Mouse (Mus musculus) cerebral cortex, adult 2 months (tissue): ENCODE measurements around the gene Lyzl4.

ENCODE experiments used
- WGBS: fragments of 180-500 bp; shearing (Covaris S2); methylation state at CpG from one replicate; pipeline ENCODE4 v1.1.7; 2018; 5-methylcytosine and 5-hydroxymethylcytosine counted together

The Lyzl4 gene

GRCm38 (mm10) chr9:121642001-121642400, at the start of gene Lyzl4:
Lyzl4 (minus strand) TSS chr9:121642096.
- 1% methylated on average over 26 of the region's 26 CpGs for WGBS

- WGBS = 66% methylated on average over 7 of the region's 7 CpGs
Measured at GRCm38 (mm10) chr9:121690734-121691133, 48.8 kb upstream of the Lyzl4 start.

DNA sequence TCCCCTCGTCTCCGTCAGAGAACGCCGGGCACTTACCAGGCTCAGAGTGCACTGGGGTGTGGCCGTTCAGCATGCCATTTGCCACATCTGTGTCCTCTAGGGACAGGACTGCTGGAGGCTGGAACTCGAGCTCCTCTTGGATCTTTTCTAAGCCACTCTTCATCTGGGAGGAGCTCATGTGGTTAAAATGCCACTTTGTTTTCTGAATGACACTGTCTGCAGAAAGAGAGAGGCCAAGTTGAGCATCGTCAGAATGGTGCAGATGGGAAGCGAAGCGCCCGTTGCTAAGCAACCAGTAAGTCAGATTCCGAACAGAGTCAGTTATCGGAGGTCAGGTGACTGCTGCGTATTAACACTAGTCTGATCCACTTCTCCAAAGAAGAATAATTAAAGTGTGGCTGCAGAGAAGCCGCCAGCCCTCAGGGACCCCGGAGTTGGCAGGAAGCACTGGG, 48.3 kb upstream of the Lyzl4 start:
- 33% methylated on average over 15 of the region's 15 CpGs for WGBS

DNA sequence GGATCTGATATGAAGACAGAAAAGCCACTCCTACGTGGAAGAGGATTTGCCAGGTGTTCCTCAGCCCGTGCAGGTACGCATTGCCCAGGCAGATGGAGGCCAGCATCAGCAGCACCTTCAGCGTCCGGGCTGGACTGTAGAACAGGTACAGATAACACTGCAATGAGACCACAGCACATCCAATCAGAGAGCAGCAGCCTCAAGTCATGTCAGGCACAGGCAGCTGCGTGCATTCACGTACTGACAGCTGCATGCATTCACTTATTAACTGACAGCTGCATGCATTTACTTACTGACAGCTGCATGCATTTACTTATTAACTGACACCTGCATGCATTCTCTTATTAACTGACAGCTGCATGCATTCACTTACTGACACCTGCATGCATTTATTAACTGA, 42.8 kb upstream of the Lyzl4 start:
- 87% methylated on average over 7 of the region's 7 CpGs for WGBS

- WGBS = 62% methylated on average over 18 of the region's 18 CpGs
Measured at GRCm38 (mm10) chr9:121682037-121682680, 40.3 kb upstream of the Lyzl4 start.

DNA sequence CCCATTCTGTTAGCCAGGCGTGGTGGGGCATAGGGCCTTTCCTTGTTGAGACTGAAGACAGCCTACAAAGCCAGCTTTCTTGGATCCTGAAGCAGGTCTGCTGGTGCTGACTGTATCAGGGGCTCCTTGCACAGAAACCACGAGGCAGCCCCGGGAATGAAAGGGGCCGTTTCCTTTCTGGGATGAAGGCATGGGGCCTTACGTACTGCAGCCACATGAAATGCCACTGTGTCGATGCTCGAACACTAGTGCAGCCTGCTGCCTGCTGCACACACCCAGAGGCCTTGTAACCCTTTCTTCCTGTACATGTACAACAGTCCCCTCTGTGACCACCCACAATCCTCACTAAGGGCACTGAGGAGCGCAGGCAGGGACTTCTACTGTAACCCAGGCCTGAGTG, 39.3 kb upstream of the Lyzl4 start:
- 68% methylated on average over 8 of the region's 8 CpGs for WGBS

GRCm38 (mm10) chr9:121679549-121679948, 37.7 kb upstream of the Lyzl4 start:
- 33% methylated on average over 6 of the region's 6 CpGs for WGBS

DNA sequence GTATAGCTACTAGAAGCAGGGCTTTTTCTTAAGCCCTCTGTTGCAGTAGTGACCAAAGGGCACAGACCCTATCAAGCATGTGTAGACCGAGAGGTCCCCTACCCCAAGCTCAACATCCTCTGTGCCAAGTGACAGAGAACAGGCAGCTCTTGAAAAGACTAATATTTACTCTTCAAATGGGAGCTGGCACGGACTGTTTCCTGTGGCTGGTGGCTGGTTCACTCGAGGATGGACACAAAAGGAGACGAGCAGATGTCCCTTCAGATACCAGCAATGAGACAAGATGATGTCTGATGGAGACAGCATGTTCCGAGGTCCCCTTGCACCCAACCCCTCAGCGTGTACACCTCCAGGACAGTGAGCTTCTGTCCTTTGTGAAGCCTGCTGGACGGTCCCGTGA, 35.6 kb upstream of the Lyzl4 start:
- WGBS = 72% methylated on average over 8 of the region's 8 CpGs

DNA sequence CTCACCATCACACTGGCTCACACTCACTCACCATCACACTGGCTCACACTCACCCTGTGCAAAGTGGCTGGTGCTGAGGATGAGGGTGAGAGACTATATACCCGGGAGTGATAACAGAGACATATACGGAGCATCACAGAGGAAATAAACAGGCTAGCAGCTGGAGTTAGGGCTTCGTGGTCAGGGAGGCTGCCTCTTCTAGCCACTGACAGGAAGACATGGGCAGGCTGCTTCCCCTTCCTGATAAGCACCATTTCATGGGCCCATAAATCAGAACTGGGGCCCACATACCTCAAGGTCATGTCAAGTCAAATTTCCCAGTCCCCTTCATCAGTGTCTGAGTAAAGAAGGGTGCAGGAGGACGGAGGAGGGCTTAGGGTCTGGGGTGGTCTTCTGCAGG, 35.2 kb upstream of the Lyzl4 start:
- WGBS = 84% methylated on average over 4 of the region's 4 CpGs

DNA sequence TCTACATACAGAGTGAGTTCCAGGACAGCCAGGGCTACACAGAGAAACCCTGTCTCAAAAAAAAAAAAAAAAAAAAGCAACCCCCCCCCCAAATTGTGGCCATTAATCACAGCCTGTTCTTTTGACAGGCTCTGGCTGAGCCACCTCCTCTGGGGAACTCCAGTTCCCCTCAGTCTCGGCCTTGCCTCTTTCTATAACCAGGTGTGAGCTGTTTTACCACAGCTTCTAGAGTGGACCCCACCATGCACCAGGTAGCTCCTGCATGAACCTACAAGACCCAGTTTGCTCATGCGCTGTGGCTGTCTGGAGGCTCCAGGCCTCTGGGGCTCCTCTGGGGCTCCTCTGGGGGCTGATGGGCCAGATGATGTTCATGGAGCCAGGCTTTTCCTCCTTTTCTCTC, 33.7 kb upstream of the Lyzl4 start:
- 96% methylated on average over 2 of the region's 2 CpGs for WGBS

DNA sequence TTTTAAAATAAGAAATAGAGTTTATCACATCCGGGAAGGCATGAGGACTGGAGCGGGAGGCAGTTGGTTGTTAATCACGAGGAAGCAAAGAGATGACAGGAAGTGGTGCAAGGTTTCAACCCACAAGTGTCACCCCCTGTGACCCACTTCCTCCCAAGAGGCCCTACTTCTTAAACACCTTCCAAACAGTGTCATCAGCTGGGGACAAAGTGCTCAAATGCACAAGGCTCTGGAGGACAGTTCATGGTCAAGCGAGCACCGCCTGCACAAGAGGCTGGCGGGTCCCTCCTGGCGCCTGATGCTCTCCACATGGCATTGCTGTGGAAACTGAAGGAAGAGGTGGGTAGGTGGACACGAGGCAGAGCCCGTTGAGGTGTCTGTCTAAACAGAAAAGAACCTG, 33.1 kb upstream of the Lyzl4 start:
- 79% methylated on average over 9 of the region's 9 CpGs for WGBS

GRCm38 (mm10) chr9:121673716-121674115, 31.8 kb upstream of the Lyzl4 start:
- 91% methylated on average over 5 of the region's 5 CpGs for WGBS

- WGBS = 71% methylated on average over 5 of the region's 5 CpGs
Measured at GRCm38 (mm10) chr9:121672311-121672710, 30.4 kb upstream of the Lyzl4 start.

- WGBS = 45% methylated on average over 7 of the region's 7 CpGs
Measured at GRCm38 (mm10) chr9:121671300-121671699, 29.4 kb upstream of the Lyzl4 start.

DNA sequence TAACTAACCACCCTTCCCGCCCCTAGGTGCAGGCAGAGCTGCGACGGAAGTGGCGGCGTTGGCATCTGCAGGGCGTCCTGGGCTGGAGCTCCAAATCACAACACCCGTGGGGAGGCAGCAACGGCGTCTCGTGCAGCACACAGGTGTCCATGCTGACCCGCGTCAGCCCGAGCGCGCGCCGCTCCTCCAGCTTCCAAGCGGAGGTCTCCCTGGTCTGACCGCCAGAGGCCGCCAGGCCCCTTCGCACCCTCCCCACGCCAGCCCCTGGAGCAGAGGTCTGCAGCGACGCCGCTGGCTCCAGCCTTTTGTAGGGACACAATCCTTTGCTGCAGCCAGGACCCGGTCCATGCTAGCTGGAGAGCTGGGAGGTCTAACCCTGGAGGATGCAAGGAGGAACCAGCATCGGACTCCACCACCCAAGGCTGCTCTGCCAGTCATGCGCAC, 27.5 kb upstream of the Lyzl4 start:
- WGBS = 10% methylated on average over 28 of the region's 28 CpGs

DNA sequence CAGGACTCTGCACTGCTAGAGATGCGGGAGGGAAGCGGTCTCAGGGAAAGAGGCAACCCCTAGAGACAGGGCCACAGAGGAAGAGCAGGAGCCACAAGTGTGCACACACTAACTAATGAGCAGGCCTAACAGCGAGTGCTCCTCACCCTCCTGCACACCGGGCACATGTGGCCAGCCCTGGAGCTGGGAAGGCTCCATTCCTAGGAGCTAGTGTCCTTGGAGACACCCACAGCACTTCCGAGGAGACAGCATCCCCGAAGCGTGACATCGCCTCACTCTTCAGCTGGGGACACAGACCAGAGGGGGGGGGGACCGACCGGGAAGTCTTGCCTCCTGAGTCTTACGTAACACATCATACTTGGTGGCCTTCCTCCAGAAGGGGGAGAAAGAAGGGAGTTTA, 25.9 kb upstream of the Lyzl4 start:
- 43% methylated on average over 11 of the region's 11 CpGs for WGBS

DNA sequence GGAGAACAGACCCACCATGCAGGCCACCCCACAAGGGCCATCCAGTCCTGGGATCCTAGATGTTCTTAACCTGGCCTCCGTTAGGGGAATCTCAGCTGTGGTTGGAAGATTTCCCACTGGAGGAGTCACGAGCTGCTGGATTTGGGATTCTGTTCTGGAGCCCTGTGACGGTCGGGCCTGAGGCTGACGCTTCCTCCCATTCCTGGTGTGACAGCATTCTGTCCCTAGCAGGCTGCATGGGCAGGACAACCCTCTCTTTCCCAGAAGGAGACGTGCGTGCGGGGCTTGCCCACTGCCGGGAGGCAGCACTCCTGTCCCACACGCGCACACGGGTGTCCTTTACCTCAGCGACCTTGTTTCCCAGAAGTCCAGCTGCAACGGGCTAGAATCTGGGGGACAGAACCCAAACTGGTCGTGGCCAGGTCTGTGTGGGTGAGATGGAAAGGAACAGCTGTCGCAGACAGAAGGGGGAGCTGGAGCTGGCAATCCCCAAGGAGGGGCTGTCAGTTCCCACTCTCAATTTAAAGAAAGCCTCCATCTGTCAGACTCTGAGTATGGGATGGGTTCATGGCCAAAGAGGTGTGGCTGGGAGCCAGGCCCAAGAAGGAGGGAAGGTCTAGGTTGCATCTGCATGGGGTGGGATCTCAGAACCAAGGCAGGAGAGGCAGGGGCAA, 25.2 kb upstream of the Lyzl4 start:
- WGBS = 44% methylated on average over 16 of the region's 16 CpGs

DNA sequence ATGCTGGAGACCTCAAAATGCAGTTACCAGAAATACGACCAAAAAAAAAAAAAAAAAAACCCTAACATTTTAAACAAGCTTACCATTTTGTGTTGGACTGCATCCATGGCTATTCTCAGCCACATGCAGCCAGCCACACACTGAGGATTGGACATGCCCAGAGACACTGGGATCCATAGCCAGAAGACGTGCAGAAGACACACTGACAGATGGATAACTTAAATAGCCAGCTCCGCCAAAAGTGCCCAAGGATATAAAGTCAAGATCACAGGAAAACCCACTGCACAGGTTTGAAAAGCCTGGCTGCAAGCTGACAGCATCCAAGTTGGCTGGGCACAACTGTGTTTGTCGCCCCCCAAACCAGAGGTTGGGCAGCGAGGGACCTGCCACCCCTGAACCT, 22.2 kb upstream of the Lyzl4 start:
- WGBS = 50% methylated on average over 5 of the region's 5 CpGs

DNA sequence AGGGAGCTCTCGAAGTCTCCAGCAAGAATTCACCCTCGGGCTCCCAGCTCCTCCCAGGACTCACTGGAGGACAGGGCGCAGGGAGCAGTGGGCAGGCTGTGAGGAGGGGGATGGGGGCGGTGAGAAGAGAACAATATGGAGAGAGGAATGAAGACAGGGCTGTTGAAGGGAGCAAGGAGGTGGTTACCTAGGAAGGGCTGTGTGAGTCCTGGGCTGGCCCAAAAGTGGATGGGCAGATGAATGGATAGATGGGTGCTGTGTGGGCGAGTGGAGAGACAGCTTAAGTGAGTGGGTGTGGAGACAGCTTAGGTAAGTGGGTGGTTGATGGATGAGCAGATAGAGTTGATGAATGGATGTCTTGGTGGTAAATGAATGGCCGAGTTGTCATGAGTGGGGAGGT, 21.6 kb upstream of the Lyzl4 start:
- WGBS = 52% methylated on average over 6 of the region's 6 CpGs

DNA sequence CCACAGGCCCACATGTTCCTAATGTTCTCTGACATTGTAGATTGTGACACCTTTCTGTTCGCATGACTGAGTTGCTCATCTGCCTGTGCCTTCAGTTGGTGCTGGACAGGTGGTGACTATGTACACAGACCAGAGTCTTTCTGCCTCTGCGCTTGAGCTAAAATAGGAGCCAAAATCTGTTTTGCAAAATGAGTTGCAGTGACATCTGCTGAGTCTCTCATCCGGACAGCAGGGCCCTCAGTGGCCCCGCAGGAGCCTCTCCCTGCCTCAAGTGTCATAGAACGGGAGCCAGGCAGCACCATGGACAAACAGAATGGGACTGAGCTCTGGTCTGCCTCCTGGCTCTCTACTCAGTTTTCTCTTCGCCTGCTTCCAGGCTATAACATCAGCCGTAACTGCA, 17.9 kb upstream of the Lyzl4 start:
- WGBS = 58% methylated on average over 7 of the region's 7 CpGs

GRCm38 (mm10) chr9:121658248-121658647, 16.4 kb upstream of the Lyzl4 start:
- WGBS = 90% methylated on average over 7 of the region's 7 CpGs

DNA sequence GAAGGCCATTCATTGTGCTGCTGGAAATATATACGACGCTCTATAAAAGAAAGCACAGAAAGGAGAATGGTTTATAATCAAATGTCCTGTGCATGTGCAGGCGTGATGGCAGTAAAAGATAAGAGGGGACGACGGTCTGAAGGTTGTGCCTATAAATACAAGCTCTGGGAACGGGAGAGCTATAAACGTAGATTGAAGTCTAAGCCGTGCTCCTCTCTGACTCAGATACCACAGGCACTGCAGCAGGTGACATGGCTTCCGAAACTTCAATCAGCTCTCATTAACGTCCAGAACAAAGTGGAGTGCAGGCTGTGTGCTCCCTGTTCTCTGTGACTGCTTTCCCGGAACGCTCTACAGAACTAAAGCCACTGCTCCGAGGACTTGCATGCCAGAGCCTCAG, 15.2 kb upstream of the Lyzl4 start:
- 57% methylated on average over 13 of the region's 13 CpGs for WGBS

- 88% methylated on average over 5 of the region's 5 CpGs for WGBS
Measured at GRCm38 (mm10) chr9:121656322-121656721, 14.4 kb upstream of the Lyzl4 start.

DNA sequence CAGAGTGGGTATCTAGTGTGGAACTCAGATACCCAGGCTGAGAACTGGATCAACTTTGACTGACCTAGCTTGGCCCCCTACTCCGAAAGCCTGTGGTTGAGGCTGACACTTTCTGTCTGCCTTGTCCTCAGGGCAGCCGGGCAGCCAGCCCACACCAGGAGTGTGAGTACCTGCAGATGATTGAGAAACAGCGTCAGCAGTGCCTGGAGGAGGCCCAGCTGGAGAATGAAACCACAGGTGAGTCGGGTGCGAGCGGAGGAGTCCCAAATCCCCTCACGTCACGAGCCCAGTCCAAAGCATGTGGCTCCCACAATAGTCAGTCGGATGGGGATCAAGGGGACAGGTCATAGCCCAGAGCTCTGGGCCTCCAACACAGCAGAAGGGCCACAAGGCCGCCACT, 11.8 kb upstream of the Lyzl4 start:
- 94% methylated on average over 10 of the region's 10 CpGs for WGBS
